Mouse (Mus musculus) C2C12 (cell line): ENCODE data around the gene Srgap1.

ENCODE experiments used
- CTCF ChIP-seq: IDR thresholded peaks from one replicate; pipeline ENCODE4 v1.5.1; 2011; ENCODE audit not compliant: control insufficient read depth, insufficient read depth, insufficient read length
- MYOG ChIP-seq: IDR thresholded peaks from one replicate; pipeline ENCODE4 v1.6.1; 2011; ENCODE audit not compliant: control insufficient read depth, insufficient read length; ENCODE audit errors: extremely low read depth

GRCm38 (mm10) chr10:121788536-121788935 is 258.6 kb downstream of the Srgap1 start:
- no peak for TF ChIP-seq CTCF
- TF ChIP-seq MYOG, result no peak
